Mouse (Mus musculus): ENCODE measurements around the gene Cast. TPM values are rescaled to one million over a fixed set of nuclear protein-coding genes. Genes with fewer than 3 reads are reported as not detected.

Gene Cast
- 1 to 10 TPM; 6.6 to 7.1 TPM for total RNA-seq (2021)
- long read RNA-seq, experiment 1, partial matches to known transcripts = 1 of 3 reads
- long read RNA-seq, experiment 1, other reads (novel, unspliced or antisense) = 2 of 3 reads
- long read RNA-seq, experiment 2, full-length matches to known transcripts = 2 of 7 reads
- long read RNA-seq, experiment 2, partial matches to known transcripts = 0 of 7 reads
- long read RNA-seq, experiment 2, other reads (novel, unspliced or antisense) = 5 of 7 reads

- H3K27ac ChIP-seq = peak within 1 kb of the TSS; percentile 55
- peak within 1 kb of the TSS; percentile 61 for H3K4me3 ChIP-seq
- no peak for TF ChIP-seq CTCF (conservative IDR thresholded peaks at IDR 0.05)
- DNase-seq (ENCODE audit: low spot score in 2 of 2) = no peak
Measured at GRCm38 (mm10) chr13:74808152-74808929, at the start of gene Cast. Gene Cast (minus strand): TSS chr13:74808810.

GRCm38 (mm10) chr13:74854338-74855047, 45.9 kb upstream of the Cast start:
- peak; percentile 84 for TF ChIP-seq CTCF (conservative IDR thresholded peaks at IDR 0.05)
- DNase-seq (ENCODE audit: low spot score in 2 of 2) = peak; percentile 69 to 70
- Histone ChIP-seq H3K4me3 (no peak overlapping the region), H3K27ac (no peak overlapping the region)

- Histone ChIP-seq H3K4me3 (no peak overlapping the region), H3K27ac (no peak overlapping the region)
- DNase-seq (ENCODE audit: low spot score in 2 of 2) = no peak
- TF ChIP-seq CTCF (conservative IDR thresholded peaks at IDR 0.05) = no peak
Measured at GRCm38 (mm10) chr13:74850823-74851222, 42.2 kb upstream of the Cast start.

GRCm38 (mm10) chr13:74845886-74846285, 37.3 kb upstream of the Cast start:
- Histone ChIP-seq H3K27ac (no peak overlapping the region), H3K4me3 (no peak overlapping the region)
- no peak for TF ChIP-seq CTCF (conservative IDR thresholded peaks at IDR 0.05)
- DNase-seq (ENCODE audit: low spot score in 2 of 2) = no peak

GRCm38 (mm10) chr13:74834543-74834942, 25.9 kb upstream of the Cast start:
- DNase-seq (ENCODE audit: low spot score in 2 of 2) = no peak
- H3K27ac ChIP-seq = no peak overlapping the region
- TF ChIP-seq CTCF (conservative IDR thresholded peaks at IDR 0.05) = no peak
- H3K4me3 ChIP-seq = no peak overlapping the region

GRCm38 (mm10) chr13:74822095-74822494, 13.5 kb upstream of the Cast start:
- TF ChIP-seq CTCF (conservative IDR thresholded peaks at IDR 0.05) = no peak
- Histone ChIP-seq H3K27ac (no peak overlapping the region), H3K4me3 (no peak overlapping the region)
- DNase-seq (ENCODE audit: low spot score in 2 of 2) = no peak

- no peak overlapping the region for H3K4me3 ChIP-seq
- DNase-seq (ENCODE audit: low spot score in 2 of 2) = no peak
- H3K27ac ChIP-seq = no peak overlapping the region
- no peak for TF ChIP-seq CTCF (conservative IDR thresholded peaks at IDR 0.05)
Measured at GRCm38 (mm10) chr13:74815753-74816152, 7.1 kb upstream of the Cast start.

GRCm38 (mm10) chr13:74807446-74808151, 1.0 kb downstream of the Cast start:
- H3K4me3 ChIP-seq = peak overlapping the region; percentile 61
- TF ChIP-seq CTCF (conservative IDR thresholded peaks at IDR 0.05) = no peak
- peak overlapping the region; percentile 55; the same call in 1 of the 2 replicates for H3K27ac ChIP-seq
- no peak for DNase-seq (ENCODE audit: low spot score in 2 of 2)

- no peak for TF ChIP-seq CTCF (conservative IDR thresholded peaks at IDR 0.05)
- no peak overlapping the region for H3K4me3 ChIP-seq
- no peak for DNase-seq (ENCODE audit: low spot score in 2 of 2)
- no peak overlapping the region for H3K27ac ChIP-seq
Measured at GRCm38 (mm10) chr13:74806934-74807333, 1.7 kb downstream of the Cast start.

- DNase-seq (ENCODE audit: low spot score in 2 of 2) = no peak
- no peak overlapping the region for H3K4me3 ChIP-seq
- no peak for TF ChIP-seq CTCF (conservative IDR thresholded peaks at IDR 0.05)
- H3K27ac ChIP-seq = no peak overlapping the region
Measured at GRCm38 (mm10) chr13:74794435-74794834, 14.2 kb downstream of the Cast start.

GRCm38 (mm10) chr13:74787681-74788080, 20.9 kb downstream of the Cast start:
- no peak overlapping the region for H3K4me3 ChIP-seq
- TF ChIP-seq CTCF (conservative IDR thresholded peaks at IDR 0.05) = no peak
- no peak for DNase-seq (ENCODE audit: low spot score in 2 of 2)
- no peak overlapping the region for H3K27ac ChIP-seq

GRCm38 (mm10) chr13:74772151-74772550, 36.5 kb downstream of the Cast start:
- no peak overlapping the region for H3K4me3 ChIP-seq
- no peak for TF ChIP-seq CTCF (conservative IDR thresholded peaks at IDR 0.05)
- no peak overlapping the region for H3K27ac ChIP-seq
- DNase-seq (ENCODE audit: low spot score in 2 of 2) = no peak

GRCm38 (mm10) chr13:74770480-74770879, 38.1 kb downstream of the Cast start:
- DNase-seq (ENCODE audit: low spot score in 2 of 2) = peak; percentile 13 to 49
- TF ChIP-seq CTCF (conservative IDR thresholded peaks at IDR 0.05) = peak; percentile 69

More at GRCm38 (mm10) chr13:74770480-74770879, 38.1 kb downstream of the Cast start:
- H3K4me3 ChIP-seq = peak overlapping the region; percentile 60
- H3K27ac ChIP-seq = peak overlapping the region; percentile 36

All from layer of hippocampus, adult 2 months (tissue).